Mouse (Mus musculus) kidney, embryonic 15.5 days (tissue): Measurements from ENCODE around the gene Casz1. TPM values are rescaled to one million over a fixed set of nuclear protein-coding genes. Genes with fewer than 3 reads are reported as not detected.
A peak's percentile ranks its signal among the peaks of the same experiment; 100 is the strongest.

Experiments
- ATAC-seq: fragments of 200-750 bp; cut with Nextera tagmentation; replicated peaks from 2 replicates; pipeline ENCODE4 v1.8.0; 2017; ENCODE audit warnings: moderate TSS enrichment; ENCODE audit not compliant: low FRiP score
- H3K27ac ChIP-seq: fragments of 300-500 bp; sonication (generic); 2 replicates; pipeline ENCODE4 v1.5.1; 2015; ENCODE audit warnings: mild to moderate bottlenecking, inconsistent platforms
- H3K27me3 ChIP-seq: fragments of 300-500 bp; sonication (generic); 2 replicates; pipeline ENCODE4 v1.6.1; 2015; ENCODE audit warnings: inconsistent platforms
- H3K36me3 ChIP-seq: fragments of 300-500 bp; sonication (generic); 2 replicates; pipeline ENCODE4 v1.6.1; 2015; ENCODE audit warnings: inconsistent platforms
- H3K4me1 ChIP-seq: fragments of 300-500 bp; sonication (generic); 2 replicates; pipeline ENCODE4 v1.6.1; 2015; ENCODE audit warnings: inconsistent platforms
- H3K4me2 ChIP-seq: fragments of 300-500 bp; sonication (generic); 2 replicates; pipeline ENCODE4 v1.6.1; 2015; ENCODE audit warnings: moderate library complexity, mild to moderate bottlenecking, inconsistent platforms
- H3K4me3 ChIP-seq: fragments of 300-500 bp; sonication (generic); replicated peaks from 2 replicates; pipeline ENCODE4 v1.5.1; 2015; ENCODE audit warnings: mild to moderate bottlenecking, inconsistent platforms
- H3K9ac ChIP-seq: fragments of 300-500 bp; sonication (generic); 2 replicates; pipeline ENCODE4 v1.6.1; 2015; ENCODE audit warnings: mild to moderate bottlenecking, inconsistent platforms
- H3K9me3 ChIP-seq: fragments of 300-500 bp; sonication (generic); replicated peaks from 2 replicates; pipeline ENCODE4 v1.6.1; 2016; ENCODE audit warnings: inconsistent platforms
- WGBS: fragments of 180-500 bp; shearing (Covaris S2); methylation state at CpG from one replicate; pipeline ENCODE4 v1.1.7; 2015; ENCODE audit warnings: mixed read lengths; 5-methylcytosine and 5-hydroxymethylcytosine counted together
- polyA plus RNA-seq: library from polyadenylated mRNA; unstranded; fragments of >200 nt; fragmentation: Nextera tagmentation; extraction: Ambion mirVana; gene quantifications from 2 replicates; pipeline ENCODE4 v1.2.1, GENCODE M21; 2015

The Casz1 gene
- polyA plus RNA-seq, 1 experiment from 2014 or later = 7.3 TPM

DNA sequence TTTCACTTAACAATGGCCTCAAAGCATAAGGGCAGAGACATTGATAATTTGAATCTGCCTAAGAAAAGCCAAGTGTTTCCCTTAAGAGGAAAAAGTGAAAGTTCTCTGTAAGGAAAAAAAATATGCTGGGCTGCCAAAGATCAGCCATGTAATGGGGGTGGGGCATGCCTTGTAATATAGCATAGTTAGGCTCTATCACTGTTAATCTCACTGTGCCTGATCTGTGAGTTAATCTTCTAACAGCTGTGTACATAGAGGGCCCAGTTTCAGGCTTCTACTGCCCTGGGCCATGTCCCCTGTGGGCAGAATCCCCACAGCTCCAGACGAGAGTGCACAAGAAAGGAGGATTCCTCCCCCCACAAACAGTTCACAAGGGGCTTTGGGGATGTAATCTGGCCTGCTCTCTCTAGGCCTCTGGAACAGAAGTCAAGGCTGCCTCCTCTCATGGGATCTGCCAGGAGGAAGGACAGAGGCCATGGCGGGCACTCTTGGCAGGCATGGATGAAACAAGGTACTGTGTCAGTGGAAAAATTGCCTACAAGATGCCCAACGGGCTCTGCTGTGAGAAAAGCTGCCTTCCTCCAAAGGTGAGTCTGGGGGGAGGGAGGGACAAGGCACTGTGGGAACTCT, 167.5 kb downstream of the Casz1 start:
- ATAC-seq = no peak
- H3K9me3 ChIP-seq = no peaks in the 10 kb centered on the region
- 60% methylated on average over 3 of the region's 3 CpGs for WGBS
- no peaks in the 10 kb centered on the region for H3K27me3 ChIP-seq
- no peak overlapping the region for H3K4me3 ChIP-seq
- H3K36me3 ChIP-seq = no peaks in the 10 kb centered on the region
- H3K4me2 ChIP-seq = no peak overlapping the region
- peaks cover 74% of the 10 kb centered on the region for H3K4me1 ChIP-seq
- peak overlapping the region; percentile 14; the same call in 1 of the 2 replicates for H3K9ac ChIP-seq
- peak overlapping the region; percentile 29 for H3K27ac ChIP-seq

DNA sequence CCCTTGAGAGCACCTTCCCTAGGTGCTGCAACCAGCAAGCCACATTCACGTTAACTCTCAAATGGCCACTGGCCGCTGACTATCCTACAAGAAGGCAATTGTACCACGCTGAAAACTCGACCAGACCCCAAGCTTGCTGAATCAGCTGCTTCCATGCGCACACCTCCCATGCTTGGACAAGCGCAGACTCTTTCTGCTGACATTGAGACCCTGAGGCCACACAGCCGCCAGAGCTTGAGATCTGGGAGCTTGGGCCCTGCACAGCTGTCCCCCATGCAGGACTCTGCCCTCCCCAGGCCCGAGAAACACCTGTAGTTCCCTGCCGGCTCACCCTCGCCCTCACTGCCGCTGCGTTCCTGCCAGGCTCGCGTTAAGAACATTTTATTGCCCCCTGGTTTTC, 168.5 kb downstream of the Casz1 start:
- Histone ChIP-seq H3K4me2 (no peak overlapping the region), H3K27me3 (no peaks in the 10 kb centered on the region), H3K9ac (0 out of 2 replicates have a peak overlapping the region, but pooled peaks have one; percentile 14), H3K4me1 (peaks cover 68% of the 10 kb centered on the region), H3K4me3 (no peak overlapping the region), H3K27ac (peak overlapping the region; percentile 42), H3K36me3 (no peaks in the 10 kb centered on the region), H3K9me3 (no peaks in the 10 kb centered on the region)
- ATAC-seq = no peak
- WGBS = 52% methylated on average over 14 of the region's 14 CpGs

DNA sequence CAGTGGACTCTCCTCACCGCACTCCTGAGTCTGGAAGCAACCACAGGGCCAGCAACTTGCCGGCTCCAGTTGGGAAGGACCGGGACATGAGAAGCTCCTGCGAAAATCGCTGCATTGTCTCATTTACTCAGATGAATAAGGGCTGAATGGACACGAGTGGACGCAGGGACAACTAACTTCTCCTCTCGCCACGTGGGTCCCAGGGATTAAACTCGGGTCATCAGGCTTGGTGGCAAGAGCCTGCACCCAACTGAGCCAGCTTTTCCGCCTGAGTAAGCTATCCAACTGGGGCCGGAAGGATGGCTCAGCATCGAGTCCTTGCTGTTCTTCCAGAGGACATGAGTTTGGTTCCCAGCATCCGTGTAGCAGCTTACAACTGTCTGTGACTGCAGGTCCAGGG, 169.2 kb downstream of the Casz1 start:
- Histone ChIP-seq H3K4me1 (peaks cover 64% of the 10 kb centered on the region), H3K9ac (no peak overlapping the region), H3K36me3 (no peaks in the 10 kb centered on the region), H3K9me3 (no peaks in the 10 kb centered on the region), H3K27ac (no peak overlapping the region), H3K27me3 (no peaks in the 10 kb centered on the region), H3K4me3 (no peak overlapping the region), H3K4me2 (no peak overlapping the region)
- WGBS = 71% methylated on average over 14 of the region's 14 CpGs
- ATAC-seq = no peak

DNA sequence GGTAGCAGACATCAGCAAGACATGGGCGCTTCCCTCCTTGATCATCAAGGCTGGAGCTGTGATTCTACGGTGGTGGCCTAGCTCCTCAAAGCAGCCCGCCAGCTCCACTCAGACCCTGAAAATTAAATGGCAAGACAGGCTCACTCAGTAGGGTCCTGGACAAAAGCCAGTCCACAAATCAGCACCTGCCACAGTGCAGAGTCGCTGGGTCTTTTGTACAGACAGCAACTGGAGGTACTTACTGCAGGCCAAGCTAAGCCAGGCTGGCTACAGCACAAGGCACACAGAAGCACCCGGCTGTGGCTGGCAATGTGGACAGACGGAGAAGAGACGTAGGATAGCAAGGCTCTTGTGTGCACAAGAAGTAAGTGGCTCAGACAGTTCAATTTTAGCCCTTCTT, 170.6 kb downstream of the Casz1 start:
- no peak overlapping the region for H3K4me2 ChIP-seq
- no peak overlapping the region for H3K4me3 ChIP-seq
- 66% methylated on average over 7 of the region's 7 CpGs for WGBS
- no peaks in the 10 kb centered on the region for H3K27me3 ChIP-seq
- H3K4me1 ChIP-seq = peaks cover 62% of the 10 kb centered on the region
- ATAC-seq = no peak
- H3K27ac ChIP-seq = no peak overlapping the region
- no peak overlapping the region for H3K9ac ChIP-seq
- no peaks in the 10 kb centered on the region for H3K9me3 ChIP-seq
- no peaks in the 10 kb centered on the region for H3K36me3 ChIP-seq

DNA sequence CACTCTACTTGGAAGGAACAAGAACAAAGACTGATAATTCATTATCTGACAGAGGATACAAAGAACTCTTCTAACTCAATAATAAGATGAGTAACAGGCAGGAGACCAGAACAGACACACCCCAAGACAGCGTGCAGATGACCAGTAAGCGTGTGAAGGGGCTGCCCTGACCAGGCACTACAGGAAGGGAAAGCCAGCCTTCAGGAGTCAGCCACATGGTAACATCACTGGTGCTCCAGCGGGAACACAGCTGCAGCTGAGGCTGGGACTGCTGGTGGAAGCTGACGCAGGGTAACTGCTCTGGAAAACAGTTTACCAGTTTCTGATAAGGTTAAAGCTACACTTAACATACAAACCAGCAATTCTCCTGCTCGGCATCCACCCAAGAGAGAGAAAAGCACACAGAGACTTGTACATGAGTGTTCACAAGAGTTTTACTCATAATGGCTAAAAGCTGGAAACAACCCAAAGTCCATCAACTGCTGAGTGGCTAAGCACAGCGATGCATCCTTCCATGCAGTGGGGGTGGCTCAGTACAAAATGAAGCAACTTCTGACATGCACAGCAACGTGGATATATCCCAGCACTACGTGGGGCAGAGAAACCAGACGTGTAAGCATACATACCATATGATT, 174.1 kb downstream of the Casz1 start:
- Histone ChIP-seq H3K9ac (no peak overlapping the region), H3K4me2 (no peak overlapping the region), H3K27me3 (no peaks in the 10 kb centered on the region), H3K4me3 (no peak overlapping the region), H3K36me3 (peaks cover 8% of the 10 kb centered on the region; the same call in 1 of the 2 replicates), H3K27ac (no peak overlapping the region), H3K9me3 (no peaks in the 10 kb centered on the region), H3K4me1 (peaks cover 39% of the 10 kb centered on the region)
- WGBS = 74% methylated on average over 9 of the region's 9 CpGs
- ATAC-seq = no peak

DNA sequence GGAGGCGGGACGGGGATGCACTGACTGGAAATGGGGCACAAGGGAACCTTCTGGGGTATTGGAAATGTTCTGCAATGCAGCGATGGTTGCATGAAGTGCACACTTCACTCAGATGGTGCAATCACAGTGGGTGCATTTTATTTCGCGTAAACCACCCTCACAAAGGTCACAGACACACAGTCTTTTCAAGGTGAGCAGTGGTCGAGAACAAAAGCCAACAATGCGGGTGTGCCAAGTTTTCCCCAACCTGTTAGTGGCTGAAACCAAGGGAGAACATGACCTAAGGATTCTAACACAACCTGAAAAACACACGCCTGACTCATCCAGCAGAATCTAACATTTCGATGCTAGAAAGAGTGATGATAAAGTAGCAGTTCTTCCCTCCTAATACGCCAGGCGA, 174.7 kb downstream of the Casz1 start:
- no peak for ATAC-seq
- 93% methylated on average over 11 of the region's 11 CpGs for WGBS
- Histone ChIP-seq H3K4me2 (no peak overlapping the region), H3K4me1 (peaks cover 35% of the 10 kb centered on the region), H3K9ac (no peak overlapping the region), H3K9me3 (no peaks in the 10 kb centered on the region), H3K4me3 (no peak overlapping the region), H3K27ac (no peak overlapping the region), H3K27me3 (no peaks in the 10 kb centered on the region), H3K36me3 (peaks cover 13% of the 10 kb centered on the region)

DNA sequence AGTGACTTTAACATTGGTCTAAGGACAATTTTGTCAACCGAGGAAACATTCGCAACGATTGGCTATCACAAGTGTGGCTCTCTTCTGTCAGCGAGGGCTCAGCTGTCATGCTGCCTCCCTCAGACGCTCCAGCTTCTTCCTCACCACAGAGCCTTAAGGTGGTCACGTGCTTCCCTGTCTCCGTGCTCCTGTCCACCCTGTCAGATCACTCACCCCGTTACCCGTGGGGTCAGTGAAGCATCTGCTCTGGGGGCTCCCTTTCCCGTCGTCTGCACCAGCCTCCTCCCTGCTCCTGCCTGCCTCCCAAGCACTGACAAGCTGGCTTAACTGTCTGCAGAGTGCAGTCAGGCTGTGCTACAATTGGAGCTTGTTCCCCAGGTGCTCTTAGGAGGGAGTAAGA, 175.6 kb downstream of the Casz1 start:
- Histone ChIP-seq H3K4me3 (no peak overlapping the region), H3K36me3 (peaks cover 17% of the 10 kb centered on the region), H3K4me1 (peaks cover 35% of the 10 kb centered on the region), H3K4me2 (no peak overlapping the region), H3K9ac (no peak overlapping the region), H3K27ac (no peak overlapping the region), H3K9me3 (no peaks in the 10 kb centered on the region), H3K27me3 (no peaks in the 10 kb centered on the region)
- ATAC-seq = peak; percentile 70; the same call in 1 of the 2 replicates
- WGBS = 40% methylated on average over 11 of the region's 11 CpGs

DNA sequence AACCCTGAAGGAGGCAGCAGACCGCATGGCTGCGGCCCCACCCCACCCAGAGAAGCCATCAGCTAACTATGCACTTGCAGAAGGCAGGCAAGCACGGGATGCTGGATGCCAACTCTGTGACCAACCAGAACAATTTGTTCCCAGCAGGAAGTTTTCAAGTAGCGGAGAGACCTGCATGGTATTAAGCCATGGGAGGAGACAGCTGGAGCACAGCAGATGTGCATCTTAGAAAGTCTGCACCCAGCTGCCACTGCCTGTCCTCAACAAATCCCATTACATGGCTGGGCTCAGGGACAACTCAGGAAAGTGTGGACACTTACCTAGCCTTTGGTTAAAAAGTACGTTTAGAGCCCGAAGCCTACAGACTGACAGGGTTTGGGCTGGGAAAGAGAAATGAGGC, 178.0 kb downstream of the Casz1 start:
- Histone ChIP-seq H3K9ac (no peak overlapping the region), H3K9me3 (no peaks in the 10 kb centered on the region), H3K36me3 (peaks cover 17% of the 10 kb centered on the region), H3K27ac (no peak overlapping the region), H3K4me1 (peaks cover 56% of the 10 kb centered on the region), H3K4me3 (no peak overlapping the region), H3K4me2 (no peak overlapping the region), H3K27me3 (no peaks in the 10 kb centered on the region)
- 80% methylated on average over 6 of the region's 6 CpGs for WGBS
- no peak for ATAC-seq

DNA sequence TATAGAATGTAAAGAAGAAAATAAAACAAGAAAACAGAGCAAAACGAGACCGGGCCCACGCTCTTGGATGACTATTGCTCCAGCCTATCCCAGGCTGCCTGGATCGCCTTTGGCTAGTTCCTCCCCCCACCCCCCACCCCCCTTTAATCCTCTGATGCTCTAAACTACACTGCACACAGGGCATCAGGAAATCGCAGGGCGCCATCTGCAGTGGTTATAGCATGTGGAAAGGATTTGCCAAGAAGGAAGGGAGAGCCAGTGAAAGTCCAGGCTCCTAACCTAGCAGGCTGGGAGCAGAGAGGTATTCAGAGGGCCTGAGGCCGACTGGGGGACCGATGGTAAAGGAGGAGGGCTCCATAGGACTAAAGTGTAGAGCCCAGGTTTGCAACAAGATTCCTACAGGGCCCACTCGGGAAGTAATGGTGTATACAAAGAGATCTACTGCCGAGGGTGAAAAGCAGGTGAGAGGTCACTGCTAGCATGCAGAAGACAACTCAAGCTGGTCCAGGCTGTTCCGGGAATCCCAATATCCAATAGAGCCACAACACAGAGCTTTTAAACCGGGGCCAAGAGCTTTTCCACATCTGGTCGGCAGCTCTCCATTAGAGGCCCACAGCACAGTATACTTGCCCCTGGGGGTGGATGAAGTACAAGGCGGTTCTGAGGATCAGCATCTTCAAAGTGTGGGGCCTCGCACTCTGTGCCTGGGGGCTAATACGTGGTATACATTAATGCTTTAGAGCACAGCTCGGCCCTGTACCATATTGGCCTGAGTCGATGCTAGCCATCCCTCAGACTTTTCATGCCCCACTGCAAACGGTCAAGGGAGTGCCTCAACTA, 180.7 kb downstream of the Casz1 start:
- Histone ChIP-seq H3K4me3 (no peak overlapping the region), H3K27me3 (no peaks in the 10 kb centered on the region), H3K9me3 (no peaks in the 10 kb centered on the region), H3K9ac (no peak overlapping the region), H3K4me2 (no peak overlapping the region), H3K4me1 (peaks cover 68% of the 10 kb centered on the region), H3K27ac (no peak overlapping the region), H3K36me3 (peaks cover 17% of the 10 kb centered on the region)
- ATAC-seq = no peak
- 57% methylated on average over 19 of the region's 19 CpGs for WGBS

DNA sequence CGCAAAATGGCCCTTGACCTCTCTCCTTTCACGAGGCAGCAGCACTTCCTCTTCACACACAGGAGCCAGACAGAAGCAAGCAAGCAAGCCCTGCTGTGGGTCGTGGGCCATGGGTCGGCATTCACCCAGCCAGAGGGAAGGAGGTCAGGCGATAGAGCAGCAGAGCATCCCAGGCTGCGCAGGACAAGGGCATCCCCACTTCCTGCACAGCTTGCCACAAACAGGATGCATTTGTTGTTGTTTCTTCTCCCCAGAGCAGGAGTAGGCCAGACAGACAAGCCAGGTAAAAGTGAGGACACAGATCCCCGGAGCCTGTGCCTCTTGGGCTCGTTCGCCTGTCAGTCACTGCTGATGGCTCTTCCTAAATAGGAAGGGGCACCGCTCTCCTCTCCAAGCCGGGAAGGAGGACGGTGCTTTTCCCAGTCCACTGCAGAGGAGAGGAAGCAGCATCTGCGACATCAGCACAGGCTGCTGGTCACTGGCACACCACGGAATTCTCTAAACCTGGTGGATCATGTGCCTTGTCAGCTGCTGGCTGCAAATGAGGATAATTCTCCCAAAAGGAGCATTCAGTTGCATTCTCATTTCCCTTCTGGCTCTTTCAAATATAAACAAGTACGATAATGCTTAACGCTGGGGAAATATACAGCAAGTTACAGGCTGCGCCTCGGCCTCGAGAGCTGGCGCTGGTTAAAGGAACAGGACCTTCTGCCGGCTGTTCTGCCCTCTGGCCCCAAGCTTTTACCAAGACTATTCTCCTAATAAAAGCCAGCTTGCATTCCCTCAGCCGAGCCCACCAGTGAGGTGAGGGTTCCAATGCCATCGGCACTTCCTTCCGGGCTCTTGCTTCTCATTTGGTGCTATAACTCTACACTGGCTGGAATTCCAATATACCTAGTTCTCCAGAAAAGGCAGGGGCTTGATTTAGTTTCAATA, 181.6 kb downstream of the Casz1 start:
- Histone ChIP-seq H3K27ac (0 out of 2 replicates have a peak overlapping the region, but pooled peaks have one; percentile 23), H3K4me1 (peaks cover 74% of the 10 kb centered on the region), H3K4me2 (no peak overlapping the region), H3K9me3 (no peaks in the 10 kb centered on the region), H3K27me3 (no peaks in the 10 kb centered on the region), H3K36me3 (peaks cover 17% of the 10 kb centered on the region), H3K4me3 (no peak overlapping the region), H3K9ac (no peak overlapping the region)
- 38% methylated on average over 24 of the region's 24 CpGs for whole genome bisulfite sequencing
- ATAC-seq = no peak

DNA sequence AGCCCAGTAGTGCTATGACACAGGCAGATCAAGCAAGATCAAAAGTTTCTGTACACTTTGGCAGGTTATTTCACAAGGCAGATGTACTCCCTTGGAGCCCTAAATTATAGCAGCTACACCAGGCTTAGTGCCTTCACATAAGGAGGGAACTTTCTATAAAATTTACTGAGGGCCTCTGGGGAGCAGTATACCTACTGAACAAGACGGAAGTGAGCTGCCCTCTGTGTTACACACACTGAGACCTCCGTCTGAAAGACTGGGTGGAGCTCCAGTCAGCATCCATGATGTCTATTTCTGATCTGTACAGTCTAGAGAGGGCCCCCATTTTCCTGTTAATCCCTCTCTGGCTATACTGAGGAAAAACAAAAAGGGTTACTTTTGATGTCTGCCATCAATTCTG, 185.8 kb downstream of the Casz1 start:
- no peak overlapping the region for H3K9ac ChIP-seq
- no peaks in the 10 kb centered on the region for H3K9me3 ChIP-seq
- WGBS = 14% methylated on average over 2 of the region's 2 CpGs
- 0 out of 2 replicates have a peak, but pooled peaks have one; percentile 43 for ATAC-seq
- 0 out of 2 replicates have a peak overlapping the region, but pooled peaks have one; percentile 9 for H3K27ac ChIP-seq
- no peaks in the 10 kb centered on the region for H3K27me3 ChIP-seq
- H3K4me1 ChIP-seq = peaks cover 61% of the 10 kb centered on the region
- H3K36me3 ChIP-seq = no peaks in the 10 kb centered on the region
- H3K4me2 ChIP-seq = no peak overlapping the region
- no peak overlapping the region for H3K4me3 ChIP-seq
